Mouse (Mus musculus) midbrain, embryonic 14.5 days (tissue): ENCODE results near the gene Lep. TPM values are rescaled to one million over a fixed set of nuclear protein-coding genes. Genes with fewer than 3 reads are reported as not detected.

Experiments used
- ATAC-seq: fragments of 200-750 bp; cut with Nextera tagmentation; 2 replicates; pipeline ENCODE4 v1.8.0; 2017; ENCODE audit warnings: moderate number of reproducible peaks, moderate library complexity; ENCODE audit not compliant: low FRiP score, low TSS enrichment
- DNase-seq: peaks from one replicate; pipeline ENCODE4 v3.0.0-alpha.2; 2015
- H3K27ac ChIP-seq: fragments of 300-500 bp; sonication (generic); replicated peaks from 2 replicates; pipeline ENCODE4 v1.5.1; 2014; ENCODE audit warnings: mild to moderate bottlenecking, low read depth, low read length, moderate library complexity
- H3K27me3 ChIP-seq: fragments of 300-500 bp; sonication (generic); 2 replicates; pipeline ENCODE4 v1.6.1; 2014; ENCODE audit warnings: low read length, control low read depth, mixed read lengths; ENCODE audit not compliant: control insufficient read depth, insufficient read depth
- H3K36me3 ChIP-seq: fragments of 300-500 bp; sonication (generic); 2 replicates; pipeline ENCODE4 v1.6.1; 2014; ENCODE audit warnings: low read length, control low read depth; ENCODE audit not compliant: control insufficient read depth, insufficient read depth
- H3K4me1 ChIP-seq: fragments of 300-500 bp; sonication (generic); 2 replicates; pipeline ENCODE4 v1.6.1; 2014; ENCODE audit warnings: mild to moderate bottlenecking, antibody characterized with exemption, low read length, control low read depth; ENCODE audit not compliant: control insufficient read depth, insufficient read depth
- H3K4me2 ChIP-seq: fragments of 300-500 bp; sonication (generic); 2 replicates; pipeline ENCODE4 v1.6.1; 2014; ENCODE audit warnings: mild to moderate bottlenecking, low read length, moderate library complexity
- H3K4me3 ChIP-seq: fragments of 300-500 bp; sonication (generic); replicated peaks from 2 replicates; pipeline ENCODE4 v1.5.1; 2014; ENCODE audit warnings: low read depth, low read length
- H3K9ac ChIP-seq: fragments of 300-500 bp; sonication (generic); replicated peaks from 2 replicates; pipeline ENCODE4 v1.6.1; 2014; ENCODE audit warnings: mild to moderate bottlenecking, low read length, moderate library complexity
- H3K9me3 ChIP-seq: fragments of 300-500 bp; sonication (generic); 2 replicates; pipeline ENCODE4 v1.6.1; 2016; ENCODE audit warnings: low read length, control low read depth, mixed read lengths; ENCODE audit not compliant: control insufficient read depth
- WGBS: fragments of 180-500 bp; shearing (Covaris S2); extraction: QIAGEN DNeasy Blood & Tissue Kit; methylation state at CpG from one replicate; pipeline ENCODE4 v1.1.7; 2014; 5-methylcytosine and 5-hydroxymethylcytosine counted together
- polyA plus RNA-seq: library from polyadenylated mRNA; unstranded; fragments of >200 nt; fragmentation: Nextera tagmentation; extraction: Ambion mirVana; gene quantifications from 2 replicates; pipeline ENCODE4 v1.2.1, GENCODE M21; 2014

Gene Lep
- polyA plus RNA-seq, 1 experiment from 2014 or later, result not detected

GRCm38 (mm10) chr6:29087921-29088709 lies 28.1 kb downstream of the Lep start:
- no peak overlapping the region for H3K9ac ChIP-seq
- DNase-seq, result no peak
- H3K4me1 ChIP-seq, result no peaks in the 10 kb centered on the region
- WGBS, result 79% methylated on average over 7 of the region's 7 CpGs
- no peaks in the 10 kb centered on the region for H3K36me3 ChIP-seq
- no peak overlapping the region for H3K27ac ChIP-seq
- no peak overlapping the region for H3K4me3 ChIP-seq
- ATAC-seq, result no peak
- peaks cover 5% of the 10 kb centered on the region; the same call in 1 of the 2 replicates for H3K9me3 ChIP-seq
- H3K27me3 ChIP-seq, result no peaks in the 10 kb centered on the region
- H3K4me2 ChIP-seq, result no peak overlapping the region

GRCm38 (mm10) chr6:29092234-29092633 lies 32.2 kb downstream of the Lep start:
- Histone ChIP-seq H3K4me2 (no peak overlapping the region), H3K36me3 (no peaks in the 10 kb centered on the region), H3K27me3 (no peaks in the 10 kb centered on the region), H3K4me1 (no peaks in the 10 kb centered on the region), H3K27ac (no peak overlapping the region), H3K9ac (no peak overlapping the region), H3K4me3 (no peak overlapping the region), H3K9me3 (peaks cover 5% of the 10 kb centered on the region; the same call in 1 of the 2 replicates)
- WGBS, result 88% methylated on average over 7 of the region's 7 CpGs
- no peak for DNase-seq
- ATAC-seq, result no peak

- H3K4me2 ChIP-seq, result no peak overlapping the region
- no peaks in the 10 kb centered on the region for H3K36me3 ChIP-seq
- H3K9me3 ChIP-seq, result peaks cover 5% of the 10 kb centered on the region; the same call in 1 of the 2 replicates
- no peaks in the 10 kb centered on the region for H3K27me3 ChIP-seq
- no peaks in the 10 kb centered on the region for H3K4me1 ChIP-seq
- no peak overlapping the region for H3K27ac ChIP-seq
- H3K9ac ChIP-seq, result no peak overlapping the region
- DNase-seq (no peak), ATAC-seq (no peak)
- H3K4me3 ChIP-seq, result no peak overlapping the region
- WGBS, result 62% methylated on average over 11 of the region's 11 CpGs
These were observed 32.9 kb downstream of the Lep start for GRCm38 (mm10) chr6:29092904-29093303.

GRCm38 (mm10) chr6:29099536-29100170 lies 39.6 kb downstream of the Lep start:
- H3K9me3 ChIP-seq, result no peaks in the 10 kb centered on the region
- H3K4me3 ChIP-seq, result no peak overlapping the region
- H3K4me2 ChIP-seq, result no peak overlapping the region
- ATAC-seq (no peak), DNase-seq (no peak)
- H3K9ac ChIP-seq, result no peak overlapping the region
- H3K4me1 ChIP-seq, result peaks cover 4% of the 10 kb centered on the region; the same call in 1 of the 2 replicates
- 60% methylated on average over 14 of the region's 14 CpGs for WGBS
- H3K27ac ChIP-seq, result no peak overlapping the region
- H3K27me3 ChIP-seq, result no peaks in the 10 kb centered on the region
- H3K36me3 ChIP-seq, result no peaks in the 10 kb centered on the region

GRCm38 (mm10) chr6:29100423-29100822 lies 40.4 kb downstream of the Lep start:
- no peaks in the 10 kb centered on the region for H3K27me3 ChIP-seq
- no peak for DNase-seq
- no peak overlapping the region for H3K4me2 ChIP-seq
- H3K4me3 ChIP-seq, result no peak overlapping the region
- no peak overlapping the region for H3K9ac ChIP-seq
- ATAC-seq, result no peak
- H3K36me3 ChIP-seq, result no peaks in the 10 kb centered on the region
- H3K27ac ChIP-seq, result no peak overlapping the region
- WGBS, result 11% methylated on average over 3 of the region's 3 CpGs
- no peaks in the 10 kb centered on the region for H3K9me3 ChIP-seq
- peaks cover 4% of the 10 kb centered on the region; the same call in 1 of the 2 replicates for H3K4me1 ChIP-seq

- Histone ChIP-seq H3K4me1 (peaks cover 4% of the 10 kb centered on the region; the same call in 1 of the 2 replicates), H3K27ac (no peak overlapping the region), H3K4me2 (no peak overlapping the region), H3K9me3 (no peaks in the 10 kb centered on the region), H3K9ac (no peak overlapping the region), H3K4me3 (no peak overlapping the region), H3K36me3 (no peaks in the 10 kb centered on the region), H3K27me3 (no peaks in the 10 kb centered on the region)
- ATAC-seq (no peak), DNase-seq (no peak)
- WGBS, result 88% methylated on average over 9 of the region's 9 CpGs
These were observed 41.3 kb downstream of the Lep start for GRCm38 (mm10) chr6:29101248-29101864.

GRCm38 (mm10) chr6:29108376-29108775 lies 48.4 kb downstream of the Lep start:
- no peaks in the 10 kb centered on the region for H3K27me3 ChIP-seq
- no peak overlapping the region for H3K4me3 ChIP-seq
- 0 out of 2 replicates have a peak, but pooled peaks cover 5% of the 10 kb centered on the region for H3K9me3 ChIP-seq
- DNase-seq (no peak), ATAC-seq (no peak)
- no peak overlapping the region for H3K27ac ChIP-seq
- H3K4me2 ChIP-seq, result no peak overlapping the region
- WGBS, result 72% methylated on average over 1 of the region's 1 CpGs
- H3K36me3 ChIP-seq, result no peaks in the 10 kb centered on the region
- H3K9ac ChIP-seq, result no peak overlapping the region
- no peaks in the 10 kb centered on the region for H3K4me1 ChIP-seq

- no peak for DNase-seq
These were observed 51.5 kb downstream of the Lep start for GRCm38 (mm10) chr6:29111501-29111900.

More at GRCm38 (mm10) chr6:29111501-29111900, 51.5 kb downstream of the Lep start:
- ATAC-seq, result no peak
- 89% methylated on average over 4 of the region's 4 CpGs for WGBS
- Histone ChIP-seq H3K27ac (no peak overlapping the region), H3K4me1 (no peaks in the 10 kb centered on the region), H3K9ac (no peak overlapping the region), H3K36me3 (no peaks in the 10 kb centered on the region), H3K4me2 (no peak overlapping the region), H3K27me3 (no peaks in the 10 kb centered on the region), H3K9me3 (0 out of 2 replicates have a peak, but pooled peaks cover 5% of the 10 kb centered on the region), H3K4me3 (no peak overlapping the region)
